Mouse (Mus musculus) cerebellum, adult 2 months (tissue): Measurements from ENCODE around the gene Cd8a. TPM values are rescaled to one million over a fixed set of nuclear protein-coding genes. Genes with fewer than 3 reads are reported as not detected.

ENCODE experiments used
- DNase-seq, 2 experiments: peaks; one replicate each; pipeline ENCODE4 v3.0.0; 2021
- H3K27ac ChIP-seq: fragments of 200-500 bp; 2 replicates; pipeline ENCODE4 v1.5.1; 2012; ENCODE audit warnings: low read length, control low read depth, inconsistent platforms; ENCODE audit not compliant: insufficient read depth
- H3K27me3 ChIP-seq: fragments of 200-500 bp; 2 replicates; pipeline ENCODE4 v1.6.1; 2012; ENCODE audit warnings: inconsistent platforms, mild to moderate bottlenecking, low read length, moderate library complexity; ENCODE audit not compliant: control insufficient read depth, insufficient read depth
- H3K4me1 ChIP-seq: fragments of 200-500 bp; 2 replicates; pipeline ENCODE4 v1.6.1; 2011; ENCODE audit warnings: low read length; ENCODE audit not compliant: control insufficient read depth, insufficient read depth
- H3K4me3 ChIP-seq: fragments of 200-500 bp; replicated peaks from 2 replicates; pipeline ENCODE3; 2011; ENCODE audit warnings: mild to moderate bottlenecking, low read depth, low read length, control low read depth; ENCODE audit not compliant: insufficient read depth
- CTCF ChIP-seq: fragments of 200-500 bp; IDR thresholded peaks from 2 replicates; pipeline ENCODE4 v1.5.1; 2011; ENCODE audit warnings: low read depth, mild to moderate bottlenecking, control low read depth, low read length, moderate library complexity, borderline replicate concordance; ENCODE audit not compliant: insufficient read depth
- POLR2A ChIP-seq: fragments of 200-500 bp; IDR thresholded peaks from 2 replicates; pipeline ENCODE4 v1.6.1; 2011; ENCODE audit warnings: low read length, control low read depth, borderline replicate concordance; ENCODE audit not compliant: insufficient read depth
- WGBS: fragments of 180-500 bp; shearing (Covaris S2); methylation state at CpG from one replicate; pipeline ENCODE4 v1.1.7; 2018; 5-methylcytosine and 5-hydroxymethylcytosine counted together
- polyA plus RNA-seq: library from polyadenylated mRNA; depleted of rRNA; stranded (reverse); fragments of >200 nt; gene quantifications from 2 replicates; pipeline ENCODE4 v1.2.3, GENCODE M21; 2012

Gene Cd8a
- polyA plus RNA-seq, 1 experiment, result 0.03 TPM

GRCm38 (mm10) chr6:71398829-71399609, 25.8 kb downstream of the Cd8a start:
- H3K4me3 ChIP-seq, result no peak overlapping the region
- H3K4me1 ChIP-seq, result peaks cover 17% of the 10 kb centered on the region
- WGBS, result 70% methylated on average over 4 of the region's 4 CpGs
- H3K27me3 ChIP-seq, result no peaks in the 10 kb centered on the region
- peak in 1 of 2 experiments; percentile 57 for DNase-seq
- TF ChIP-seq POLR2A (no peak), CTCF (peak; percentile 30; the same call in 1 of the 2 replicates)
- H3K27ac ChIP-seq, result no peak overlapping the region

DNA sequence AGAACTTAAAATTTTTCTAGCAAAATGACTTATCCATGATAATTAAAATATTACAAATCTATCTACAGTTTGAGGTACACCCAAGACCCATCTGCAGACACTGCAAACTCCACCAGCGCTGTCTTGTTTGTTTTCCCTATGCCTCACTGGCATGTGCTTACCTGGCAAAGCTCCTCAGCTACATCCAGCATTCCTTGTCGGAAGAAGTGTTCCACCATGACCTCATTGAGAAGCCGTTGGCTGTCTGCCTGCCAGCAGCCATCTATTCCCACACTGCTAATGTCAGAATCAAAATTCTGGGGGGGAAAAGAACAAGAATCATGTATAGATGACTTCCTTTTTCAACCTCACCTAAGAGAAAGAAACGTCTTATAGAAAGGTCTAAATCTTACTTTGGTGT, 41.4 kb downstream of the Cd8a start:
- no peak overlapping the region for H3K4me3 ChIP-seq
- WGBS, result 14% methylated on average over 4 of the region's 4 CpGs
- TF ChIP-seq CTCF (no peak), POLR2A (no peak)
- peak; percentile 67 to 83 for DNase-seq
- H3K4me1 ChIP-seq, result peaks cover 15% of the 10 kb centered on the region
- peak overlapping the region; percentile 50; the same call in 1 of the 2 replicates for H3K27ac ChIP-seq
- no peaks in the 10 kb centered on the region for H3K27me3 ChIP-seq

GRCm38 (mm10) chr6:71415446-71415845, 42.2 kb downstream of the Cd8a start:
- peaks cover 15% of the 10 kb centered on the region for H3K4me1 ChIP-seq
- no peaks in the 10 kb centered on the region for H3K27me3 ChIP-seq
- DNase-seq, result peak in 1 of 2 experiments; percentile 38
- H3K27ac ChIP-seq, result peak overlapping the region; percentile 43; the same call in 1 of the 2 replicates
- H3K4me3 ChIP-seq, result no peak overlapping the region
- WGBS, result 21% methylated on average over 3 of the region's 3 CpGs
- TF ChIP-seq CTCF (no peak), POLR2A (no peak)

GRCm38 (mm10) chr6:71418874-71419273, 45.6 kb downstream of the Cd8a start:
- TF ChIP-seq POLR2A (no peak), CTCF (no peak)
- Histone ChIP-seq H3K4me3 (no peak overlapping the region), H3K27ac (no peak overlapping the region), H3K4me1 (peaks cover 12% of the 10 kb centered on the region), H3K27me3 (no peaks in the 10 kb centered on the region)
- no peak for DNase-seq
- 67% methylated on average over 3 of the region's 3 CpGs for WGBS

GRCm38 (mm10) chr6:71420848-71421247, 47.6 kb downstream of the Cd8a start:
- no peak overlapping the region for H3K4me3 ChIP-seq
- no peak for TF ChIP-seq POLR2A
- TF ChIP-seq CTCF, result no peak
- no peaks in the 10 kb centered on the region for H3K27me3 ChIP-seq
- H3K27ac ChIP-seq, result no peak overlapping the region
- 0 out of 2 replicates have a peak, but pooled peaks cover 3% of the 10 kb centered on the region for H3K4me1 ChIP-seq
- 94% methylated on average over 6 of the region's 6 CpGs for whole genome bisulfite sequencing
- DNase-seq, result no peak

DNA sequence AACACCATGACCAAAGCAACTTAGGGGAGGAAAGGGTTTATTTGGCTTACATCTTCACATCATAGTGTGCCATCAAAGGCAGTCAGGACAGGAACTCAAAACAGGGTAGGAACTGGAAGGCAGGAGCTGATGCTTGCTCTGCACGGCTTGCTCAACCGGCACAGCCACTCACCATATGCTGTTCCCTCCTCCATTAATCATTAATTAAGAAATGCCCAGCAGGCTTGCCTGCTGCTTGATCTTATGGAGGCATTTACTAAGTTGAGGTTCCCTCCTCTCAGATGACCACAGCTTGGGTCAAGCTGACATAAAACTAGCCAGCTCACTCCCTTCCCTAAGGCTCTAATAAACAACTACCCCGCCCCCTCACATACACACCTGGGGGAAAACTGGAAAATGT, 48.9 kb downstream of the Cd8a start:
- TF ChIP-seq CTCF (no peak), POLR2A (no peak)
- DNase-seq, result no peak
- no peak overlapping the region for H3K27ac ChIP-seq
- WGBS, result 34% methylated on average over 3 of the region's 3 CpGs
- 0 out of 2 replicates have a peak, but pooled peaks cover 3% of the 10 kb centered on the region for H3K4me1 ChIP-seq
- H3K4me3 ChIP-seq, result no peak overlapping the region
- H3K27me3 ChIP-seq, result no peaks in the 10 kb centered on the region

- Histone ChIP-seq H3K4me3 (no peak overlapping the region), H3K27ac (no peak overlapping the region), H3K4me1 (0 out of 2 replicates have a peak, but pooled peaks cover 3% of the 10 kb centered on the region), H3K27me3 (no peaks in the 10 kb centered on the region)
- 89% methylated on average over 3 of the region's 3 CpGs for WGBS
- DNase-seq, result no peak
- TF ChIP-seq POLR2A (no peak), CTCF (no peak)
Observed at GRCm38 (mm10) chr6:71423116-71423515, 49.9 kb downstream of the Cd8a start.

DNA sequence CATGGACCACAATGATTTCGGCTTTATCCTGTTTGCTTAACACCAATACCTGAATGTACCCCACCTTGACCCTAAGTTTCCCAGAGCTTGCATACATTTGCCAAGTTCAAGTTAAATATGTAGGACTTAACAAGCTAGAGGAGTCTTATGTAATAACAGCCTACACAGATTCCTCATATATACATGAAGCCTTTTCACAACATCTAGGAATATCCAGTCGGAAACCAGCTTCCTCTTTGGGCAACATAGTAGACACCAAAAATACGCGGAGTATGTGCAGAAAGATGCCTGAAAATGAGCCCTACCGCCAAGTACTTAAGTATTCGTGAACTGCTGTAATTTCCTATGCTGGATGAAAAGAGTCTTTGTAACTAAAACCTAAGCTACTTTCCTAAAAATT, 52.5 kb downstream of the Cd8a start:
- H3K27me3 ChIP-seq, result no peaks in the 10 kb centered on the region
- no peak overlapping the region for H3K4me3 ChIP-seq
- TF ChIP-seq POLR2A, result no peak
- no peak overlapping the region for H3K27ac ChIP-seq
- 86% methylated on average over 6 of the region's 6 CpGs for WGBS
- DNase-seq, result no peak
- peaks cover 3% of the 10 kb centered on the region; the same call in 1 of the 2 replicates for H3K4me1 ChIP-seq
